Mouse (Mus musculus) spleen, adult 2 months (tissue): Measurements from ENCODE around the gene Ms4a6c.
A peak's percentile ranks its signal among the peaks of the same experiment; 100 is the strongest.

Source experiments
- CTCF ChIP-seq: fragments of 200-500 bp; IDR thresholded peaks from 2 replicates; pipeline ENCODE4 v1.5.1; 2011; ENCODE audit warnings: mild to moderate bottlenecking, inconsistent platforms; ENCODE audit not compliant: insufficient read depth, insufficient read length, insufficient replicate concordance; ENCODE audit errors: extremely low read depth
- POLR2A ChIP-seq: fragments of 200-500 bp; IDR thresholded peaks from 2 replicates; pipeline ENCODE4 v1.6.1; 2011; ENCODE audit warnings: low read depth, low read length, inconsistent platforms

DNA sequence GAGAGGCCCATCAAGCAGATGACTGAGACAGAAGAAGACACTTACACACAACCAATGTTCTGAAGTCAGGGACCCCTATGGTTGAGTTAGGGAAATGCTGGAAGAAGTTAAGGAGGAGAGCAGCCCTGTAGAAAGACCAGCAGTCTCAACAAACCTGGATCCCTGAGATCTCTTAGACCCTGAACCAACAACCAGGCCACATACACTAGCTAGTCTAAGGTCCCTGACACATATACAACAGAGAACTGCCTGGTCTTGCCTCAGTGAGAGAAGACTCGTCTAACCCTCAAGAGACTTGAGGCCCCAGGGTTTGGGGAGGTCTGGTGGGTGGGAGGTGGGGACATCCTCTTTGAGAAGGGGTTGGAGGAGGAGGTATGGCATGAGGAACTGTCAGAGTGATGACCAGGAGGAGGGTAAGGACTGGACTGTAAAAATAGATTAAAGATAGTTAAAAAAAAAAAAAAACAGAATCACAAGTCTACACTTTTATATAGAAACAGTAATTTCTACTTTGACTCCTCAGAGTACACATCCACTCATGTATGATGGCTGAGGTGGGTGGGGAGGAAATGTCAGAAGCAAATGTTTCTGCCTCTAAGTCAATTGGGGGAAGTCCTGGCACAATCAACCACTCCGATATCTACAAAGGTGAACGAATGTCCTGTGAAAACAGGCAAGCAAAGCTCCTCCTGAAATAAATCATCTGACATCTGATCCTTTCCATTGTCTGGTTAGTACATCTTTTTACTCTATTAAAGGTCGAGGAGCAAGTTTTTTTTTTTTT lies 22.4 kb downstream of the Ms4a6c start:
- TF ChIP-seq POLR2A, result peak; percentile 36; the same call in 1 of the 2 replicates
- TF ChIP-seq CTCF, result no peak
